Mouse (Mus musculus) CH12.LX (cell line): Measurements from ENCODE around the gene Slfn8. TPM values are rescaled to one million over a fixed set of nuclear protein-coding genes. Genes with fewer than 3 reads are reported as not detected.
A peak's percentile ranks its signal among the peaks of the same experiment; 100 is the strongest.

Experiments used
- DNase-seq: peaks from one replicate; pipeline ENCODE4 v3.0.0-alpha.2; 2013; ENCODE audit errors: extremely low read depth
- H3K27ac ChIP-seq: 2 replicates; pipeline ENCODE4 v1.5.1; 2012; ENCODE audit warnings: low read depth, mild to moderate bottlenecking, control low read depth, moderate library complexity; ENCODE audit not compliant: insufficient read depth
- H3K27me3 ChIP-seq: replicated peaks from 2 replicates; pipeline ENCODE3; 2012; ENCODE audit warnings: inconsistent platforms
- H3K36me3 ChIP-seq, 2 experiments: replicated peaks in 1 of 2; 2 replicates each; pipeline versions ENCODE3 to v1.6.1; 2012; ENCODE audit warnings: inconsistent platforms in 1 of 2, low read length in 1 of 2, mild to moderate bottlenecking in 1 of 2, mixed read lengths in 1 of 2, moderate library complexity in 1 of 2; ENCODE audit not compliant: control insufficient read depth in 1 of 2, insufficient read depth in 1 of 2
- H3K4me1 ChIP-seq, 2 experiments: 2 replicates each; pipeline ENCODE4 v1.6.1; 2012; ENCODE audit warnings: inconsistent platforms in 1 of 2, moderate library complexity in 1 of 2; ENCODE audit not compliant: insufficient read depth in 2 of 2, control insufficient read depth in 1 of 2
- H3K4me2 ChIP-seq: 2 replicates; pipeline ENCODE4 v1.6.1; 2012; ENCODE audit warnings: low read depth, mild to moderate bottlenecking, control low read depth; ENCODE audit not compliant: poor library complexity, insufficient read depth, severe bottlenecking
- H3K4me3 ChIP-seq, 3 experiments: fragments of 150-350 bp in 1 of 3; sonication (generic) in 1 of 3; replicated peaks in 1 of 3; 2 replicates each; pipeline versions ENCODE3 to v1.5.1; 2011 to 2012; ENCODE audit warnings: low read depth in 2 of 3, low read length in 2 of 3, mild to moderate bottlenecking in 2 of 3, moderate library complexity in 2 of 3, control low read depth in 1 of 3, improper control_type of control experiment in 1 of 3, inconsistent platforms in 1 of 3, mixed read lengths in 1 of 3; ENCODE audit not compliant: poor library complexity in 1 of 3
- H3K79me2 ChIP-seq: replicated peaks from 2 replicates; pipeline ENCODE4 v1.6.1; 2012; ENCODE audit warnings: mild to moderate bottlenecking, moderate library complexity; ENCODE audit not compliant: control insufficient read depth, poor library complexity, insufficient read depth, severe bottlenecking; ENCODE audit errors: extremely low read depth
- H3K9ac ChIP-seq: 2 replicates; pipeline ENCODE4 v1.6.1; 2012; ENCODE audit warnings: low read depth, mild to moderate bottlenecking, control low read depth, moderate library complexity; ENCODE audit not compliant: insufficient read depth
- H3K9me3 ChIP-seq: replicated peaks from 2 replicates; pipeline ENCODE3; 2012; ENCODE audit warnings: low read length, inconsistent platforms, mixed read lengths
- BHLHE40 ChIP-seq: IDR thresholded peaks from 2 replicates; pipeline ENCODE4 v1.6.1; 2011; ENCODE audit warnings: mild to moderate bottlenecking, low read depth, low read length, improper control_type of control experiment
- CHD1 ChIP-seq: IDR thresholded peaks from 2 replicates; pipeline ENCODE4 v1.6.1; 2012; ENCODE audit warnings: low read depth, low read length, improper control_type of control experiment, inconsistent platforms
- CHD2 ChIP-seq: IDR thresholded peaks from 2 replicates; pipeline ENCODE4 v1.6.1; 2011; ENCODE audit warnings: low read length, improper control_type of control experiment
- CTCF ChIP-seq, 2 experiments: IDR thresholded peaks in 1 of 2; conservative IDR thresholded peaks in 1 of 2; 2 replicates each; pipeline ENCODE4 v1.5.1; 2011 to 2012; ENCODE audit warnings: low read depth in 2 of 2, low read length in 2 of 2, improper control_type of control experiment in 1 of 2, inconsistent platforms in 1 of 2, mild to moderate bottlenecking in 1 of 2, moderate library complexity in 1 of 2
- E2F4 ChIP-seq: IDR thresholded peaks from 2 replicates; pipeline ENCODE4 v1.6.1; 2011; ENCODE audit warnings: low read depth, low read length, improper control_type of control experiment; ENCODE audit not compliant: insufficient replicate concordance
- ELF1 ChIP-seq: IDR thresholded peaks from 2 replicates; pipeline ENCODE4 v1.6.1; 2014; ENCODE audit warnings: low read depth, mild to moderate bottlenecking, inconsistent platforms, low read length, improper control_type of control experiment
- EP300 ChIP-seq: IDR thresholded peaks from 2 replicates; pipeline ENCODE4 v1.6.1; 2011; ENCODE audit warnings: low read length, improper control_type of control experiment
- ETS1 ChIP-seq: conservative IDR thresholded peaks from 2 replicates; pipeline ENCODE4 v1.6.1; 2012; ENCODE audit warnings: low read depth, mild to moderate bottlenecking, inconsistent platforms, low read length, improper control_type of control experiment, moderate library complexity
- GABPA ChIP-seq: IDR thresholded peaks from 2 replicates; pipeline ENCODE4 v1.6.1; 2012; ENCODE audit warnings: low read depth, low read length, improper control_type of control experiment, inconsistent platforms; ENCODE audit not compliant: insufficient replicate concordance
- HCFC1 ChIP-seq: IDR thresholded peaks from 2 replicates; pipeline ENCODE4 v1.6.1; 2012; ENCODE audit warnings: low read depth, mild to moderate bottlenecking, inconsistent platforms, low read length, improper control_type of control experiment
- JUN ChIP-seq: IDR thresholded peaks from 2 replicates; pipeline ENCODE4 v1.6.1; 2011; ENCODE audit warnings: low read depth, mild to moderate bottlenecking, low read length, improper control_type of control experiment, moderate library complexity; ENCODE audit not compliant: insufficient read depth
- JUND ChIP-seq: conservative IDR thresholded peaks from 2 replicates; pipeline ENCODE4 v1.6.1; 2011; ENCODE audit warnings: low read depth, low read length, improper control_type of control experiment
- KAT2A ChIP-seq: IDR thresholded peaks from 2 replicates; pipeline ENCODE4 v1.6.1; 2012; ENCODE audit warnings: low read length, improper control_type of control experiment, inconsistent platforms; ENCODE audit not compliant: insufficient replicate concordance
- MAX ChIP-seq: IDR thresholded peaks from 2 replicates; pipeline ENCODE4 v1.6.1; 2011; ENCODE audit warnings: low read length, improper control_type of control experiment
- MAZ ChIP-seq: IDR thresholded peaks from 2 replicates; pipeline ENCODE4 v1.6.1; 2012; ENCODE audit warnings: low read depth, mild to moderate bottlenecking, inconsistent platforms, low read length, improper control_type of control experiment, moderate library complexity
- MXI1 ChIP-seq: IDR thresholded peaks from 2 replicates; pipeline ENCODE4 v1.6.1; 2011; ENCODE audit warnings: mild to moderate bottlenecking, low read depth, low read length, improper control_type of control experiment
- MYC ChIP-seq: IDR thresholded peaks from 2 replicates; pipeline ENCODE4 v1.6.1; 2011; ENCODE audit warnings: low read depth, mild to moderate bottlenecking, improper control_type of control experiment, low read length
- NRF1 ChIP-seq: IDR thresholded peaks from 2 replicates; pipeline ENCODE4 v1.6.1; 2014; ENCODE audit warnings: low read depth, mild to moderate bottlenecking, inconsistent platforms, low read length, improper control_type of control experiment, moderate library complexity
- PAX5 ChIP-seq: IDR thresholded peaks from 2 replicates; pipeline ENCODE4 v1.6.1; 2012; ENCODE audit warnings: low read length, inconsistent platforms, mixed read lengths
- POLR2A ChIP-seq: IDR thresholded peaks from 2 replicates; pipeline ENCODE4 v1.6.1; 2011; ENCODE audit warnings: low read depth, mild to moderate bottlenecking, improper control_type of control experiment, low read length
- POLR2AphosphoS2 ChIP-seq: IDR thresholded peaks from 2 replicates; pipeline ENCODE4 v1.6.1; 2011; ENCODE audit warnings: low read depth, low read length, improper control_type of control experiment
- RAD21 ChIP-seq: IDR thresholded peaks from 2 replicates; pipeline ENCODE4 v1.6.1; 2011; ENCODE audit warnings: low read depth, mild to moderate bottlenecking, low read length, improper control_type of control experiment, moderate library complexity
- RCOR1 ChIP-seq: conservative IDR thresholded peaks from 2 replicates; pipeline ENCODE4 v1.6.1; 2012; ENCODE audit warnings: low read depth, mild to moderate bottlenecking, inconsistent platforms, low read length, improper control_type of control experiment
- SIN3A ChIP-seq: IDR thresholded peaks from 2 replicates; pipeline ENCODE4 v1.6.1; 2012; ENCODE audit warnings: low read length, improper control_type of control experiment, inconsistent platforms
- SMC3 ChIP-seq: IDR thresholded peaks from 2 replicates; pipeline ENCODE4 v1.6.1; 2011; ENCODE audit warnings: low read depth, low read length, improper control_type of control experiment
- TBP ChIP-seq: conservative IDR thresholded peaks from 2 replicates; pipeline ENCODE4 v1.6.1; 2011; ENCODE audit warnings: low read depth, low read length, improper control_type of control experiment
- TCF12 ChIP-seq: IDR thresholded peaks from 2 replicates; pipeline ENCODE4 v1.6.1; 2014; ENCODE audit warnings: low read depth, mild to moderate bottlenecking, inconsistent platforms, low read length, improper control_type of control experiment
- UBTF ChIP-seq: IDR thresholded peaks from 2 replicates; pipeline ENCODE4 v1.6.1; 2012; ENCODE audit warnings: low read depth, mild to moderate bottlenecking, inconsistent platforms, low read length, improper control_type of control experiment, moderate library complexity
- USF1 ChIP-seq: IDR thresholded peaks from 2 replicates; pipeline ENCODE4 v1.6.1; 2014; ENCODE audit warnings: low read depth, mild to moderate bottlenecking, inconsistent platforms, low read length, improper control_type of control experiment
- USF2 ChIP-seq: conservative IDR thresholded peaks from 2 replicates; pipeline ENCODE4 v1.6.1; 2011; ENCODE audit warnings: low read depth, low read length, improper control_type of control experiment
- ZKSCAN1 ChIP-seq: IDR thresholded peaks from 2 replicates; pipeline ENCODE4 v1.6.1; 2012; ENCODE audit warnings: low read depth, inconsistent platforms, low read length, improper control_type of control experiment, borderline replicate concordance
- ZMIZ1 ChIP-seq: IDR thresholded peaks from 2 replicates; pipeline ENCODE4 v1.6.1; 2012; ENCODE audit warnings: low read depth, mild to moderate bottlenecking, inconsistent platforms, low read length, improper control_type of control experiment
- ZNF384 ChIP-seq: IDR thresholded peaks from 2 replicates; pipeline ENCODE4 v1.6.1; 2012; ENCODE audit warnings: low read depth, low read length, improper control_type of control experiment, inconsistent platforms
- dilution Hi-C: fragments of 300-500 bp; cut with MboI; formaldehyde crosslinking; loops from 2 replicates; pipeline ENCODE4 v1.14.3; 2020; ENCODE audit warnings: low sequenced_read_pairs; ENCODE audit not compliant: extremely low pct_unique_long_range_greater_than_20kb, extremely low pct_ligation_motif_present
- in situ Hi-C: fragments of 300-500 bp; cut with MboI; formaldehyde crosslinking; loops from 3 replicates; pipeline ENCODE4 v1.14.3; 2019; ENCODE audit warnings: low sequenced_read_pairs, low pct_ligation_motif_present, low pct_unique_long_range_greater_than_20kb, mixed read lengths
- polyA plus RNA-seq: library from polyadenylated mRNA; unstranded; fragments of >175 nt; gene quantifications from 2 replicates; pipeline ENCODE4 v1.2.1, GENCODE M21; 2012; ENCODE audit warnings: low read depth; ENCODE audit not compliant: insufficient read length
- total RNA-seq, 2 experiments: library from RNA; depleted of rRNA; stranded (reverse); fragments of 300-350 nt in 1 of 2; fragments of >200 nt in 1 of 2; gene quantifications; 2 replicates each; pipeline ENCODE4 v1.2.3; 2012 to 2014

Gene Slfn8
- total and polyA plus RNA-seq, 3 experiments, result 3.4 to 6.3 (median 4.1) TPM

DNA sequence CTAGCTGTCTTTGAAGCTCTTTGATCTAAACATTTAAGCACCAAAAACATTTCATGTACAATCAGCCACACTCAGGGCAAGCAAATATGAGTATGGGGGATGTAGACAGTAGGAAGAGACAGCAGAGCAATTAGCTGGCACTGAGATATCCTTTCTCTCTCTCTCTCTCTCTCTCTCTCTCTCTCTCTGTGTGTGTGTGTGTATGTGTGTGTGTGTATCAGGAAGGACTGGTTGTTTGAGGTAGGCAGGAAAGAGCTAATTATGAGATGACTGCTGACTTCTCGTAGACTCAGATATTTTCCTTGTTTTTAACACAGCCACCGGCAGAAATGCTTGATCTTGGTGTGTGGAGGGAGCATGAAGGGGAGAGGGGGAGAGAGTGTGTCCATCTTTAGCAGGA, 58.9 kb downstream of the Slfn8 start:
- H3K4me2 ChIP-seq, result peak overlapping the region; percentile 75
- DNase-seq, result no peak
- no peaks in the 10 kb centered on the region for H3K79me2 ChIP-seq
- dilution Hi-C loops, result no loop called here
- peaks cover 12% of the 10 kb centered on the region for H3K27me3 ChIP-seq
- H3K4me3 ChIP-seq, result no peak overlapping the region
- no peaks in the 10 kb centered on the region for H3K9me3 ChIP-seq
- TF ChIP-seq MXI1 (no peak), CHD1 (no peak), MYC (no peak), ZNF384 (no peak), ZMIZ1 (no peak), JUN (no peak), SMC3 (no peak), PAX5 (no peak), ELF1 (no peak), HCFC1 (no peak), ETS1 (no peak), GABPA (no peak), MAZ (no peak), USF2 (no peak), CTCF (conservative IDR thresholded peaks at IDR 0.05 in 1 of 2, IDR thresholded peaks at IDR 0.05 in 1 of 2; ENCODE audit: low read depth in 2 of 2, low read length in 2 of 2) (no peak), SIN3A (no peak)
- TF ChIP-seq, all 38 proteins: peak for 0
- H3K4me1 ChIP-seq, result peaks cover 9 to 20% of the 10 kb centered on the region in 2 experiments
- H3K9ac ChIP-seq, result peak overlapping the region; percentile 5; the same call in 1 of the 2 replicates
- in situ Hi-C loops, result no loop called here
- H3K27ac ChIP-seq, result no peak overlapping the region
- H3K36me3 ChIP-seq, result no peaks in the 10 kb centered on the region

DNA sequence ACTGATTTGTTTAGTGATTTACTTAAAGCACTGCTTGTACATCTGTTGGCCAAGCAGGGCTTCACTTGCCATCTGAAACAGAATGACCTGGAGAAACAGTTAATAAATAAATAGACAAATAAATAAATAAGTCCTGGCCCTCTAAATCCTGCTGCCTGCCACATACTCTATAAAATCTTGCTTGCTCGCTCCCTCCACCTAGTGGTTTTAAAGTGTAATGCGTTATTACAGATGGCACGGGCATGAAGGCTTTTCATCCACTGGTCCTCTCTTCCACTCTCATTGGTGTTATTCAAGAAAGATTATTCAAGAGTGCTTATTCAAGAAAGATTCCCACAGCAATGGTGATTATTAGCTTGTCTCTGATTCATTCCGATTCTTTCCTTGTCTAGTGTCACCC, 61.0 kb downstream of the Slfn8 start:
- H3K36me3 ChIP-seq, result no peaks in the 10 kb centered on the region
- no peak overlapping the region for H3K4me3 ChIP-seq
- no peak overlapping the region for H3K4me2 ChIP-seq
- in situ Hi-C loops, result no loop called here
- no peak overlapping the region for H3K9ac ChIP-seq
- peaks cover 12% of the 10 kb centered on the region for H3K27me3 ChIP-seq
- peaks cover 9 to 22% of the 10 kb centered on the region in 2 experiments for H3K4me1 ChIP-seq
- no peaks in the 10 kb centered on the region for H3K9me3 ChIP-seq
- dilution Hi-C loops, result no loop called here
- peak; percentile 66 for DNase-seq
- H3K79me2 ChIP-seq, result no peaks in the 10 kb centered on the region
- H3K27ac ChIP-seq, result no peak overlapping the region
- peak; percentile 67 for TF ChIP-seq BHLHE40
- TF ChIP-seq USF2, result no peak
- TF ChIP-seq MAZ, result no peak
- TF ChIP-seq SMC3, result peak; percentile 82
- no peak for TF ChIP-seq ZMIZ1
- TF ChIP-seq MXI1, result no peak
- no peak for TF ChIP-seq ZKSCAN1
- TF ChIP-seq TBP, result no peak
- TF ChIP-seq TCF12, result 0 out of 2 replicates have a peak, but pooled peaks have one; percentile 18
- peak; percentile 67 for TF ChIP-seq RAD21
- TF ChIP-seq UBTF, result no peak
- no peak for TF ChIP-seq JUND
- TF ChIP-seq CTCF (conservative IDR thresholded peaks at IDR 0.05 in 1 of 2, IDR thresholded peaks at IDR 0.05 in 1 of 2; ENCODE audit: low read depth in 2 of 2, low read length in 2 of 2), result peak; percentile 78 to 83; a peak in 3 of 4 replicates
- TF ChIP-seq CHD1, result no peak
- TF ChIP-seq ELF1, result no peak
- TF ChIP-seq KAT2A, result no peak
- no peak for TF ChIP-seq JUN
- no peak for TF ChIP-seq CHD2
- no peak for TF ChIP-seq E2F4
- no peak for TF ChIP-seq EP300
- no peak for TF ChIP-seq POLR2A
- TF ChIP-seq MYC, result 0 out of 2 replicates have a peak, but pooled peaks have one; percentile 17
- no peak for TF ChIP-seq USF1
- TF ChIP-seq MAX, result no peak
- TF ChIP-seq PAX5, result no peak
- TF ChIP-seq NRF1, result no peak
- TF ChIP-seq POLR2AphosphoS2, result no peak
- TF ChIP-seq RCOR1, result no peak
